Mouse (Mus musculus) spleen, adult 2 months (tissue): ENCODE data around the gene Wwox.

Experiments used
- CTCF ChIP-seq: fragments of 200-500 bp; IDR thresholded peaks from 2 replicates; pipeline ENCODE4 v1.5.1; 2011; ENCODE audit warnings: mild to moderate bottlenecking, inconsistent platforms; ENCODE audit not compliant: insufficient read depth, insufficient read length, insufficient replicate concordance; ENCODE audit errors: extremely low read depth
- POLR2A ChIP-seq: fragments of 200-500 bp; IDR thresholded peaks from 2 replicates; pipeline ENCODE4 v1.6.1; 2011; ENCODE audit warnings: low read depth, low read length, inconsistent platforms

GRCm38 (mm10) chr8:114816949-114817348 is 377.5 kb downstream of the Wwox start:
- TF ChIP-seq CTCF = no peak
- TF ChIP-seq POLR2A = no peak
